Mouse (Mus musculus) C2C12 (cell line): Measurements from ENCODE around the gene Daglb.

Experiments used
- CEBPB ChIP-seq: IDR thresholded peaks from one replicate; pipeline ENCODE4 v1.6.1; 2011; ENCODE audit warnings: low read depth, mild to moderate bottlenecking, control low read depth, moderate library complexity
- CTCF ChIP-seq: IDR thresholded peaks from one replicate; pipeline ENCODE4 v1.5.1; 2011; ENCODE audit not compliant: control insufficient read depth, insufficient read depth, insufficient read length
- MAX ChIP-seq: IDR thresholded peaks from one replicate; pipeline ENCODE4 v1.6.1; 2011; ENCODE audit warnings: mild to moderate bottlenecking, control low read depth
- MYOD1 ChIP-seq: IDR thresholded peaks from one replicate; pipeline ENCODE4 v1.6.1; 2011; ENCODE audit warnings: low read depth; ENCODE audit not compliant: control insufficient read depth, insufficient read length
- USF1 ChIP-seq: IDR thresholded peaks from one replicate; pipeline ENCODE4 v1.6.1; 2011; ENCODE audit warnings: low read depth, mild to moderate bottlenecking, control low read depth, moderate library complexity

GRCm38 (mm10) chr5:143547866-143548265 is 83.5 kb downstream of the Daglb start:
- TF ChIP-seq CTCF: no peak
- TF ChIP-seq MAX: no peak
- no peak for TF ChIP-seq USF1
- TF ChIP-seq CEBPB: no peak
- no peak for TF ChIP-seq MYOD1
